In the genomic region with DNA sequence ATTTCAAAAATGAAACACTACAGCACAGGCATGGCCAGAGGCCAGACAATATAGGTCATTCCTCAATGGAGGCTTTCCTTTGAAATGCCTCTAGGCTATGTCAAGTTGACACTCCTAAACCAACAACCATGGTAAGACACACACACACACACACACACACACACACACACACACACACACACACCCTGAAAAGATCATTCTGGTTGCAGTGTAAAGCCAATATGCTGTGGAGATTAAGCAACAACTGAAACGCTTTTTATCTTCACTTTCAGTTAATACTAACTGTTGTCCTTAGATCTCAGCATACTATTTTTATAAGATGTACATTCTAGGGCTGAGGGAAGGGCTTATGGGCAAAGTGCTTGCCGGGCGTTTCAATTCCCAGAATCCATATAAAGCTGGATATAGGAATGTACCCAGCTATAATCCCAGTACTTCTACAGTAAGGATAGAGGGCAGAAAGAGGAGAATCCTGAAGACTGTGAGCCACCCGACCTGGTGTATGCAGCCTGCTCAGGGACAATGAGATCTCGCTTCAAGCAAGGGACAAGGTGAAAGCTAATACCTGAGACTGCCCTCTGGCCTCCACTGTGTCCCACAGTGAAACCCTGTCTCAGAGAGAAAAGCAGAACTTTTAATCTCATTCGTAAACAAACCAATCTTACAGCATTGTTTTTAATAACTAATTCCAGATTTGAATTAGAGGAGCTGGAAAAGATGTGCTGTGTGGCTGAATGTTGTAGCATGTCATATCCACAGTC, we compare ENCODE assay signal across 15 mouse cellular contexts. TPM values are rescaled to one million over a fixed set of nuclear protein-coding genes. Genes with fewer than 3 reads are reported as not detected.
DNase-seq lines count a peak whose midpoint lies in the region; ATAC-seq and TF ChIP-seq lines count a peak whose summit lies in the region.
"Had no signal": no experiment of that assay in that cellular context is flagged by ENCODE, and none has a peak within 500 bp of the region (broad histone marks: within the 10 kb centered on the region; RNA-seq: fewer than 3 reads in every experiment).

No protein-coding gene starts in this region.

- TF ChIP-seq CTCF in heart, postnatal 0 days (IDR thresholded peaks at IDR 0.05; ENCODE audit: low read depth), result no peak

- H3K9me3 ChIP-seq in heart, postnatal 0 days (replicated peaks; ENCODE audit: control insufficient read depth, low read length), result no peaks in the 10 kb centered on the region

- H3K9ac ChIP-seq in heart, postnatal 0 days (replicated peaks; ENCODE audit: low read depth, low read length), result no peak overlapping the region

- no peak for DNase-seq in heart, postnatal 0 days (ENCODE audit: low spot score)
- no peak for DNase-seq in heart, adult 11 months
- DNase-seq in 416B (ENCODE audit: low read depth), result peak; percentile 35
- no peak for DNase-seq in thymus, postnatal 36 days
- DNase-seq in adrenal gland, postnatal 4 days (ENCODE audit: low spot score in 2 of 2), result no peak
- DNase-seq in c-Kit-positive CD71-positive TER-119-positive erythroid progenitor cells, embryonic 14.5 days (ENCODE audit: low spot score), result no peak
- DNase-seq: B cell, adult 2 months; cerebellum, adult 2 months; heart, postnatal 14 days; right cerebral cortex, postnatal 14 days had no signal

- no peak overlapping the region for H3K4me3 ChIP-seq in heart, postnatal 0 days (ENCODE audit: low read depth, low read length)
- H3K4me3 ChIP-seq: myocyte had no signal

- TF ChIP-seq EP300 in heart, postnatal 0 days (IDR thresholded peaks at IDR 0.05; ENCODE audit: low read depth), result no peak

- no peak for ATAC-seq in heart, postnatal 0 days (ENCODE audit: insufficient read depth, low read depth)
- peak; percentile 54 for ATAC-seq in granulocyte monocyte progenitor cell, adult 5-6 weeks (replicated peaks; ENCODE audit: poor library complexity, severe bottlenecking)
- peak; percentile 30 for ATAC-seq in megakaryocyte, adult 5-6 weeks (ENCODE audit: poor library complexity, severe bottlenecking)
- ATAC-seq: forebrain, embryonic 14.5 days; hindbrain, postnatal 0 days had no signal

- no peaks in the 10 kb centered on the region for H3K27me3 ChIP-seq in heart, postnatal 0 days (ENCODE audit: control insufficient read depth, insufficient read depth, low read length)

- H3K27ac ChIP-seq in heart, postnatal 0 days (ENCODE audit: low read depth), result 0 out of 2 replicates have a peak overlapping the region, but pooled peaks have one; percentile 3
- H3K27ac ChIP-seq: hindbrain, postnatal 0 days had no signal

- H3K36me3 ChIP-seq in heart, postnatal 0 days (replicated peaks; ENCODE audit: control insufficient read depth, insufficient read depth, low read length), result no peaks in the 10 kb centered on the region

- peaks cover 30% of the 10 kb centered on the region for H3K4me1 ChIP-seq in heart, postnatal 0 days (ENCODE audit: control insufficient read depth, insufficient read depth)

- WGBS in heart, postnatal 0 days, result 75% methylated on average over 6 of the region's 6 CpGs

- H3K4me2 ChIP-seq in heart, postnatal 0 days (ENCODE audit: low read depth, low read length), result no peak overlapping the region

RNA-seq across cellular contexts. Expression of a gene that starts 43.6 kb away (rescaled TPM):
- 17.8 and 33.3 TPM in 2 replicates for total RNA-seq in heart, postnatal 0 days (2014; rRNA removed; ENCODE audit: low replicate concordance)
- 91.0 and 92.3 TPM in 2 replicates for polyA plus RNA-seq in heart, postnatal 0 days (2015; fragmentation: Nextera tagmentation; extraction: Ambion mirVana)
- 93.1 and 98.0 TPM in 2 replicates for total RNA-seq in granulocyte monocyte progenitor cell, adult 5-6 weeks (2014; fragmentation: Nextera tagmentation)
- total RNA-seq in granulocyte monocyte progenitor cell, adult 5-6 weeks (2017), result 138 and 144 TPM in 2 replicates
- total RNA-seq in megakaryocyte, adult 5-6 weeks (2015), result 278 and 301 TPM in 2 replicates
- 210 and 223 TPM in 2 replicates for total RNA-seq in megakaryocyte, adult 5-6 weeks (2017)
- 100 to 1,000 TPM; 170 to 173 TPM for total RNA-seq in adrenal gland, postnatal 4 days (2021)

RNA-seq across cellular contexts. Expression of a gene that starts 53.1 kb away (rescaled TPM):
- total RNA-seq in heart, postnatal 0 days (2014; rRNA removed; ENCODE audit: low replicate concordance), result 1.6 and 4.5 TPM in 2 replicates
- polyA plus RNA-seq in heart, postnatal 0 days (2015; fragmentation: Nextera tagmentation; extraction: Ambion mirVana), result 4.4 and 8.9 TPM in 2 replicates
- total RNA-seq in granulocyte monocyte progenitor cell, adult 5-6 weeks (2014; fragmentation: Nextera tagmentation), result not detected in 2 replicates
- 0.26 TPM in 1 of 2 replicates, not detected in the other for total RNA-seq in granulocyte monocyte progenitor cell, adult 5-6 weeks (2017)
- 0.42 TPM in 1 of 2 replicates, not detected in the other for total RNA-seq in megakaryocyte, adult 5-6 weeks (2015)
- total RNA-seq in megakaryocyte, adult 5-6 weeks (2017), result not detected in 2 replicates
- 1 to 10 TPM; 3.5 to 3.8 TPM for total RNA-seq in adrenal gland, postnatal 4 days (2021)
